Mouse (Mus musculus) ES-E14 (cell line): ENCODE results near the gene Meox1. TPM values are rescaled to one million over a fixed set of nuclear protein-coding genes. Genes with fewer than 3 reads are reported as not detected.

Experiments used
- DNase-seq: peaks from one replicate; pipeline ENCODE4 v3.0.0-alpha.2; 2013; ENCODE audit warnings: low read depth, low spot score
- H3K27ac ChIP-seq: 2 replicates; pipeline ENCODE4 v1.5.1; 2012; ENCODE audit warnings: low read depth, mild to moderate bottlenecking, low read length, moderate library complexity, mixed read lengths; ENCODE audit not compliant: poor library complexity, insufficient read depth, severe bottlenecking
- H3K36me3 ChIP-seq: 2 replicates; pipeline ENCODE4 v1.6.1; 2012; ENCODE audit warnings: mild to moderate bottlenecking, low read length, moderate library complexity, mixed read lengths; ENCODE audit not compliant: control insufficient read depth, poor library complexity, insufficient read depth, severe bottlenecking
- H3K4me1 ChIP-seq, 2 experiments: fragments of 150-350 bp in 1 of 2; sonication (generic) in 1 of 2; 2 replicates each; pipeline ENCODE4 v1.6.1; 2012; ENCODE audit warnings: low read length in 2 of 2, mild to moderate bottlenecking in 1 of 2, mixed read lengths in 1 of 2; ENCODE audit not compliant: control insufficient read depth in 2 of 2, insufficient read depth in 2 of 2, poor library complexity in 1 of 2
- H3K4me3 ChIP-seq, 2 experiments: fragments of 150-350 bp in 1 of 2; sonication (generic) in 1 of 2; 2 replicates each; pipeline ENCODE4 v1.5.1; 2012; ENCODE audit warnings: low read length in 2 of 2, low read depth in 1 of 2, mild to moderate bottlenecking in 1 of 2, mixed read lengths in 1 of 2; ENCODE audit not compliant: insufficient read depth in 1 of 2, poor library complexity in 1 of 2, severe bottlenecking in 1 of 2
- H3K9ac ChIP-seq: 2 replicates; pipeline ENCODE4 v1.6.1; 2012; ENCODE audit warnings: low read depth, mild to moderate bottlenecking, low read length, mixed read lengths; ENCODE audit not compliant: poor library complexity, insufficient read depth, severe bottlenecking
- H3K9me3 ChIP-seq: fragments of 150-350 bp; sonication (generic); 2 replicates; pipeline ENCODE4 v1.6.1; 2012; ENCODE audit warnings: low read depth, mild to moderate bottlenecking, low read length; ENCODE audit not compliant: control insufficient read depth, insufficient read depth
- CHD2 ChIP-seq: IDR thresholded peaks from 2 replicates; pipeline ENCODE4 v1.6.1; 2014; ENCODE audit warnings: mild to moderate bottlenecking, low read depth, low read length, inconsistent platforms
- HCFC1 ChIP-seq: IDR thresholded peaks from 2 replicates; pipeline ENCODE4 v1.6.1; 2012; ENCODE audit warnings: low read length, inconsistent platforms, borderline replicate concordance; ENCODE audit not compliant: insufficient read depth
- MAFK ChIP-seq: IDR thresholded peaks from 2 replicates; pipeline ENCODE4 v1.6.1; 2014; ENCODE audit warnings: mild to moderate bottlenecking, low read depth, low read length, inconsistent platforms; ENCODE audit not compliant: insufficient read depth
- ZC3H11A ChIP-seq: IDR thresholded peaks from 2 replicates; pipeline ENCODE4 v1.6.1; 2012; ENCODE audit warnings: low read depth, mild to moderate bottlenecking, inconsistent platforms, low read length, borderline replicate concordance
- ZNF384 ChIP-seq: IDR thresholded peaks from 2 replicates; pipeline ENCODE4 v1.6.1; 2012; ENCODE audit warnings: low read depth, low read length, inconsistent platforms
- in situ Hi-C, 2 experiments: fragments of 600-800 bp; cut with MboI; formaldehyde crosslinking; loops; one replicate each; pipeline ENCODE4 v1.15.1; 2025; ENCODE audit warnings: low sequenced_read_pairs in 2 of 2, inconsistent platforms in 1 of 2; ENCODE audit not compliant: unreplicated experiment in 2 of 2
- total RNA-seq: library from RNA; depleted of rRNA; stranded (reverse); fragments of 300-350 nt; gene quantifications from 2 replicates; pipeline ENCODE4 v1.2.3, GENCODE M21; 2012

The Meox1 gene
- total RNA-seq, 1 experiment: 0.36 TPM

DNA sequence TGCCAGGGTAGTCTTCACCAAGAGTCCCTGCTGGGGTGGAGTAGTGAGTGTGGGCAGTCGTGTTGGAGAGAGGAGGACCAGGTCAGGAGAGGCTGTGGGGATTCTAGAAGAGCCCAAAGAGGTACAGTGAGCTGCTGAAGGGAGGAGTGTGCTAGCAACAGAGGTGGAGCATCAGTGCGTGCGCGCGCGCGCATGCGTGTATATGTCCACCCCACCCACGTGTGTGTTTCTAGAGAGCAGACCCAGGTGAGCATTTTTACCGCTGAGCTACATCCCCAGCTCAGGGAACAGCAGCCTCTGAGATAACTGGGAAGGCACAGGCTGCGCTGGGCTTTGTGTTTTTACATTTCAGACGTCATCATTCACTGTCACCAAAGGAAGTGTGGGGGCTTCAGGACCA lies 7.7 kb downstream of the Meox1 start:
- DNase-seq: no peak
- in situ Hi-C loops: no loop called here
- no peak overlapping the region for H3K27ac ChIP-seq
- peaks cover 2 to 18% of the 10 kb centered on the region in 2 experiments for H3K4me1 ChIP-seq
- TF ChIP-seq MAFK (no peak), CHD2 (no peak), ZC3H11A (no peak), HCFC1 (no peak), ZNF384 (no peak)
- no peak overlapping the region for H3K4me3 ChIP-seq
- H3K9ac ChIP-seq: no peak overlapping the region
- H3K9me3 ChIP-seq: no peaks in the 10 kb centered on the region
- H3K36me3 ChIP-seq: no peaks in the 10 kb centered on the region

DNA sequence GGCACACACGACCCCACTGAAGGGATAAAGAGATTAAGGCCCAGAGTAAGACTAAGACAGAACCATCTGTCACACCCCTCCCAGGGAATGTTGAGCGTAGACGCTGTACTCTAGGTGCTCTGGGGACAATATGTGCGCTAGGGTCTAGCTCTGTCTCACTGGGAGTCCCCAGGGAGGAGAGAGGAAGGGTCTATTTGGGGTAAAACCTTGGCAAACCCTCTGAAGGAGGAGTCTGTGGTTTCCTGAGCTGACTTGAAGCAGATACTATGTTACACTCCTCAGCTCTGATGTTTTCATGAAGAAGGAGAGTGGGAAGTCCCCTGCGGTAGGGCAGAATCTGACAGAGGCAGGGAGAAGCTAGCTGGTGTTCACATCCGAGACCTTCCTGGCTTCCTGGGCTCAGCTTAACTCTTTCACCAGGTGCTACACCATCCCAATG lies 8.3 kb downstream of the Meox1 start:
- Histone ChIP-seq H3K27ac (no peak overlapping the region), H3K9me3 (no peaks in the 10 kb centered on the region), H3K4me1 (peaks cover 5 to 17% of the 10 kb centered on the region in 2 experiments), H3K36me3 (no peaks in the 10 kb centered on the region), H3K9ac (no peak overlapping the region), H3K4me3 (no peak overlapping the region)
- DNase-seq: no peak
- in situ Hi-C loops: no loop called here
- TF ChIP-seq ZNF384: no peak
- TF ChIP-seq HCFC1: no peak
- no peak for TF ChIP-seq CHD2
- no peak for TF ChIP-seq ZC3H11A
- TF ChIP-seq MAFK: no peak

- Histone ChIP-seq H3K36me3 (no peaks in the 10 kb centered on the region), H3K9ac (no peak overlapping the region), H3K4me1 (peaks cover 5 to 17% of the 10 kb centered on the region in 2 experiments), H3K4me3 (no peak overlapping the region), H3K27ac (no peak overlapping the region), H3K9me3 (no peaks in the 10 kb centered on the region)
- no peak for DNase-seq
- in situ Hi-C loops: no loop called here
- TF ChIP-seq HCFC1: no peak
- TF ChIP-seq CHD2: no peak
- TF ChIP-seq MAFK: no peak
- no peak for TF ChIP-seq ZC3H11A
- no peak for TF ChIP-seq ZNF384
These were observed 8.9 kb downstream of the Meox1 start for GRCm38 (mm10) chr11:101885232-101885631.

DNA sequence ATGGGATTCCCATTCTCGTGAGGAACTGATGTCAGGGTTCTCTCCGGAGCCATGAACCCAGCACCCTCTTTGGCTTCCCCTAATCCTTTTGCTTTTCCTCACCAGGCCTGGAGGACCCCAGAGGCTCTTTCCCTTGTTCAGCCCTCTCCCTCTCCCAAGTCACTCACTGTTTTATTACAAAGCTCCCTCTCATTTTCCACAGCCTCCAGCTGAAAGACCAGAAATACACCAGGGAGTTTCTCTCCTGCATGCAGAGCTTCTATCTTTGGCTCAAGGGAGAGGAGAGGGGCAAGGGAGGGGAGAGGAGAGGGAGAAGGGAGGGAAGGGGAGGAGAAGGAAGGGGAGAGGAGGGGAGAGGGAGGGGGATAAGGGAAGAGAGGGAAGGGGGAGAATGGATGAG lies 10.3 kb downstream of the Meox1 start:
- Histone ChIP-seq H3K9me3 (no peaks in the 10 kb centered on the region), H3K4me1 (peaks cover 3 to 12% of the 10 kb centered on the region in 2 experiments; a peak in 3 of 4 replicates), H3K9ac (no peak overlapping the region), H3K36me3 (no peaks in the 10 kb centered on the region), H3K4me3 (no peak overlapping the region), H3K27ac (no peak overlapping the region)
- TF ChIP-seq ZNF384: no peak
- no peak for TF ChIP-seq HCFC1
- DNase-seq: no peak
- in situ Hi-C loops: no loop called here

DNA sequence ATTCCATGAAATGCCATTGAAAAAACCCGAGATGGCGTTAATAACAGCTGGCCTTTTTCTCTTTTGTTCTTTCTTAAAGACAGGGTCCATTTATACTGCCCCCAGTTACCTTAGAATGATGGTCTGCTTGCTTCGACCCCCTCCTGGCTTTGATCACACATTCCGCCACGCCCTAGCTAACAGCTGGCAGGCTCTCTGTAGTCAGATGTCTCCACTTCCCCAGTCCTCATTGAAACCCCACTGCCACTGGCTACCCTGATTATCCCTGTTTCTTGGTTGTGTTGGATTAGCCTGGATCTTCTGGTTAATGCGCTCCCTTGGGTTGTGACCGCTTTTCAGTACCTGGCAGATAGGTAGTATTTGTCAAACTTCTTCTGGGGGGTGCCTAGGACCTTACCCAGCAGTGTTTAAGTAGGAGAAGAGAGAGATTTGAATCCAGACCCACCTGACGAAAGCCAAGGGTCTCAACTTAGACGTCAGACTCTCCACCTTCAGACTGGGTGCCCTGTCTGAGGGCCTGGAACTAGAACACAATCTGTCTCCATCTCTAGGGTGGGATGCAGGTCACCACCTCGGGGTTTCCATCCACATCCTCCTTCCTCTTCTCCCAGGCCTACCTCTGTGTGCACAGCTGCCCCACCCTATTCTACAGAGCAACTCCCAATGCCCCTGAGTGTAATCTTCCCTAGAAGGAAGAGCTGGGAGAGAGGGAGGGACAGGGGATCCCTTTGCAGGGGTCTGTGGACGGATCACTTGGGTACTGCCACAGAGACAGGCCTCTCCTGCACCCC lies 11.5 kb downstream of the Meox1 start:
- in situ Hi-C loops: no loop called here
- no peaks in the 10 kb centered on the region for H3K9me3 ChIP-seq
- TF ChIP-seq ZNF384 (no peak), ZC3H11A (no peak)
- no peak for DNase-seq
- no peak overlapping the region for H3K27ac ChIP-seq
- peaks cover 3 to 12% of the 10 kb centered on the region in 2 experiments; a peak in 3 of 4 replicates for H3K4me1 ChIP-seq
- no peaks in the 10 kb centered on the region for H3K36me3 ChIP-seq
- no peak overlapping the region for H3K4me3 ChIP-seq
- H3K9ac ChIP-seq: no peak overlapping the region
